Mouse (Mus musculus): ENCODE results near the gene Commd7. TPM values are rescaled to one million over a fixed set of nuclear protein-coding genes. Genes with fewer than 3 reads are reported as not detected.
"Not testable (repeated sequence)": the region's sequence is repeated elsewhere in the genome, so short reads cannot be mapped to it uniquely, and the experiment has no call there.

Commd7 gene
- total RNA-seq (2021): 10 to 100 TPM; 28.5 to 40.5 TPM
- long read RNA-seq, experiment 1, transcript Commd7-201 (9 exons, 3,210 nt): major isoform, 13 of 16 reads
- long read RNA-seq, experiment 1, partial matches to known transcripts: 0 of 16 reads
- long read RNA-seq, experiment 1, other reads (novel, unspliced or antisense): 2 of 16 reads
- long read RNA-seq, experiment 2, transcript Commd7-201 (9 exons, 3,210 nt): major isoform, 83 of 105 reads
- long read RNA-seq, experiment 2, transcript Commd7-202 (10 exons, 1,343 nt): minor isoform, 5 of 105 reads
- long read RNA-seq, experiment 2, partial matches to known transcripts: 7 of 105 reads
- long read RNA-seq, experiment 2, other reads (novel, unspliced or antisense): 10 of 105 reads

DNA sequence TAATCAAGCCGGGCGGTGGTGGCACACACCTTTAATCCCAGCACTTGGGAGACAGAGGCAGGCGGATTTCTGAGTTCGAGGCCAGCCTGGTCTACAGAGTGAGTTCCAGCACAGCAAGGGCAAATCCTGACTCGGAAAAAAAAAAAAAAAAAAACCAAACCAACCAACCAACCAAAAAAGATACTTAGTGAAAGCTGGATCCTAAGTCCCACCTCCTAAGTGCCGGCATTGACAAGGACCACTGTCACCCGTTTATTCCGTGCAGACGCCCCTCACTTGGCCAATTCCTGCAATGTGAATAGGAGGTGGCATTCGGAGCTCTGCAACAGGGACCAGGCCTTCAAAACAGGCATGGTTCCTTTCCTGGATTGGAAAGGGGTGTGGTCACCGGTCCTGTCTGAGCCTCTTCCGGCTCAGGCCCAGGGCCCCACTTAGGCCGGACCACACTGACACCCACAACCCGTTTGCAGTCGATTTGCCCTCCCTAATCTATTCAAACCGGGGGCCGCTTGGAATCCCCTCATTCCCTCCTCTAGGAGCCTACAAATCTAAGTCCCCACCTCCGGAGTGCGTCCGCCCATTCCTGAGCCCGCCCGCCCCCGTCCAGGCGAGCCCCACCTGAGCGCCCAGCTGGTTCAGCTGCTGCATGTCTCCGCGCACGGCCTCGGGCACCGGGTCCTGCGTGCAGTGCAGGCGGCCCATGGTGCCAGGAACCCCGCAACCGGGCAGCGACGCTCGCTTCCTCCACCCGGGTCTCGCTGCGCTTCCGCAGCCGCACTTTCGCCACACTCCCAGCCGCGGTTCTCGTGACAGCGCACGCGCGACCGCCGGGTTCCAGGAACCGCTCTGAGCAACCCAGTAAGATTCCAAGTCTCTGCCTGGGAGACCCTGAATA is at the start of gene Commd7:
Gene Commd7 (minus strand): TSS at position 806 of the 895 bp plus-strand sequence.
- peak; percentile 90 to 97 for DNase-seq (ENCODE audit: low spot score in 2 of 2)

DNA sequence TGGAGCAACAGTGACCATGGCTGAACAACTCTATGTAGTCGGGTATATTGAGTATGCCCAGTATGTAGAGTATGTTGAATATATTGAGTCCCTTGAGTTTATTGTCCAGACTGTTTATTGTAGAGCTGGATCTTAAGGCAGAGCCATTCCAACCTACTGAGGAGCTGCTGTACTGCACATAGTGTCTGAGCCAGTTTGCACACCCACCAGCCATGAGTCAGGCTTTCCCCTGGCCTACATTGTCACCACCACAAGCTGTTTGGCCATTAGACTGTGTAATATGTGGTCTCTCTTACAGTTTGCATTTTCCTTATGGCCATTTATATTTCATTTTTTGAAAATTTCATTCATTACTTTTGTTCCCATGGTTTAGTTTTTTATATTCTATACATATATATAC is 47.4 kb upstream of the Commd7 start:
- DNase-seq (ENCODE audit: low spot score in 2 of 2): no peak

DNA sequence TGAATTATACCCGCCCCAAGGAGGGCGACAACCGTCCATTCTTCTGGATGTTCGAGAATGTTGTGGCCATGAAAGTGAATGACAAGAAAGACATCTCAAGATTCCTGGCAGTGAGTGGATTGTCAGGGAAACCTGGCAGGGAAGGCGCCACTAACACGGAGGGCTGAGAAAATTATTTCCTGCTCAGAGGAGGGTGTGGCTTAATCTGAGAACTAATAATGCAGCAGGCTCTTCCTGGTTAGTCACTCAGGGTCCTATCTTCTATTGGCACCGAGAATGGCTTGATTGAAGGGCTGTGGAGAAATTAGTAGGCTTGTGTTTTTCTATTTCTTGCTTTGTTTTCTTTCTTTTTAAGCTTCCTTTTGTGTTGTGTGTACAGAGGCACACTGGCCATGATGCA is 45.0 kb upstream of the Commd7 start:
- DNase-seq (ENCODE audit: low spot score in 2 of 2): no peak

DNA sequence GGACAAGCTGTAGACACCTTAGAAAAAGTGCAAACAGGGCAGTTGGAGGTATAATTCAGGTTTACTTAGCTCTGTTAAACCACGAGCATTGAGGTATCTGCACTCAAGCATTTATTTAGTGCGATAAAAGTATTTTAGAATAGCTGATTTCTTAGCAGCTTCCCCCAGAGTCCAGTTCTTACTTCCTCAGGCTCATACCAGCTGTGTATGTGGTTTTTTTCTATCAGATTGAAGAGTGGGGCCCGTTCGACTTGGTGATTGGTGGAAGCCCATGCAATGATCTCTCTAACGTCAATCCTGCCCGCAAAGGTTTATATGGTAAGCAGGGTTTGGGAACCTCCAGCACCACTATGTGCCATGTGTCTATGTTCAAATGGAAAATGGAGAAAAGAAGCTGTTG is 44.4 kb upstream of the Commd7 start:
- no peak for DNase-seq (ENCODE audit: low spot score in 2 of 2)

DNA sequence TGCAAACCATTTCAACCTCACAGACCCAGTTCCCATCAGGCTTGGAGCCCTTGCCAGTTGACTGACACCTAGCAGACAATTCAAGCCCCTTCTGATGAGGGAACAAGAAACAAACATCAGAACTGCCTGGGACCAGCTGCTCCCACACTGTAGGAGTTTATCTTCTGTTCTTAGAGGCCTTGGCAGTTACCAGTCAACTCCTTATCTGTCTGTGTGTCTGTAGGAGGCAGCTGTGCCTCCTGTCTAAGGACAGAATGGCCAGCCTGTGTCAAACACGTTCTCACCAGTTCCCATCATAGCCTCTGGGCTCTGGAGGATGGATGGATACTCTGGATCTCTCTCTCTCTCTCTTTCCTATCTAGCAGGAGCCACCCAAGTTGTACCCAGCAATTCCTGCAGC is 42.8 kb upstream of the Commd7 start:
- DNase-seq (ENCODE audit: low spot score in 2 of 2): not testable (repeated sequence)

DNA sequence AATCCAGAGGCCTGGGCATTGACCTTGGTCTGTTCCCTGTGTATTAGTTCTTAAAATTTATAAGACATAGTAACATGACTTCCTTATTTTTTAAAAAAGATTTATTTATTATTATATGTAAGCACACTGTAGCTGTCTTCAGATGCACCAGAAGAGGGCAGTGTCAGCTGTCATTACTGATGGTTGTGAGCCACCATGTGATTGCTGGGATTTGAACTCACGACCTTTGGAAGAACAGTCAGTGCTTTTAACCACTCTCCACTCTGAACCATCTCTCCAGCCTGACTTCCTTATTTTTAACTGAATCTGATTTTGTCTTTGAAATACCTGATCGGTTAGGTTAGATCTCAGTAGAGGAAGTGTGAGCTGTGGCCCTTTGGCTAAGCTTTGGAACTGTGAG is 40.0 kb upstream of the Commd7 start:
- DNase-seq (ENCODE audit: low spot score in 2 of 2): no peak

DNA sequence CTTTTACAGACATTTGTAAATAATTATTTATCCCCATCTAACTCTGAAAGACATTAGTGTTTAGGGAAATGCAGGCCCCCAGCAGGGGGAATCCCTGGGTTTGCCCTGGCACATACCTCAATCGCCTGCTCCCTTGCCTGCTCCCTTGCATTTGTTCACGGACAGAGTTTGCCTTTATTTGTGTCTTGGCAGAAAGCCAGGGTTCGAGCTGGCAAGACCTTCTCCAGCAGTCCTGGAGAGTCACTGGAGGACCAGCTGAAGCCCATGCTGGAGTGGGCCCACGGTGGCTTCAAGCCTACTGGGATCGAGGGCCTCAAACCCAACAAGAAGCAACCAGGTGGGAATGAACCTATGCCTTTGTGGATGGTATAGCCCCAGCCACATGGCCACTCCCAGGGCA is 37.5 kb upstream of the Commd7 start:
- DNase-seq (ENCODE audit: low spot score in 2 of 2): peak in 1 of 2 experiments; percentile 9

DNA sequence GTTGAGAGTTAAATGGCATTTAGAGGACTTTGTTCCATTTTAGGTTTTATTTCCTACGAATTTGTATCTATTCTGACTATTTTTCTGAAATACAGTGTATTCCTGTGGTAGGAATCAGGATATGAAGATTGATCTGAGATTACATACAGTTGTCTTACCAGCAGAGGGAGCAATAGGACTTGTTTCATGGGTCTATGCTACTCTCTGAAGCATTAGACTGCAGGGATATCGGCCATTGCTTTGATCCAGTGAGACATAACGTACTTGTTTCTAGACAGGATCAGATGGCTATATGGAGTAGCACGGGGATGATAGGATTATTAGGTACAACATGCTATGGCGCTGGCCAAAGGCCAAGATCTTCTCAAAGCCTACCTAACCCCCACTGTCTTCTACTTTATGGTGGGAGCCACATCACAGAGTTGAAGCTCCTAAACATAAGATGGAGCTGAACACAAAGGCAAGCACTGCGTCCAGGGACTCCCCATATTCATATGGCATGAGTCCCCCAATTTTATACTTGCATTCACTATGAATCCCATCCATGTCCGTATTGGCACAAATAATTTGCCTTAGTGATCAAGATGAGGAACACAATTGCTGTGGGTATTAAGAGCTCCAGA is 36.3 kb upstream of the Commd7 start:
- peak in 1 of 2 experiments; percentile 2 for DNase-seq (ENCODE audit: low spot score in 2 of 2)

DNA sequence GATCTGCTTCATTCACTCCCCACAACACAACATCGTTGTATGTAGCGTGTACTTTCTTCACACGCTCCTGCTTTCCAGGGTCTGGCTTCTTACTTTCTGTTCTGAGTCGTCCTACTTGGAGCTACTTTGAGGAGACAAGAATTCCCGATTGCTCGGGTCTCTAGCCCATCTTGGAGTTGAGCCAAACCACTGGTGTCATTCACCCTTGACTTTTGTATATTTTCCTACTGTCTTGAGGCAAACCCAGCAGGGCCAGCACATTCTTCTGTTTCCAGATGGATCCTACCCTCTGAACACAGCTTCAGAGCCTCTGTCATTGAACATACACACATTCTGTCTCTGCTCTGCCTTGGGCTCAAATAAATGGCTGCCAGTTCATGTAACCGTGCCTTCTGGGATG is 32.8 kb upstream of the Commd7 start:
- no peak for DNase-seq (ENCODE audit: low spot score in 2 of 2)

DNA sequence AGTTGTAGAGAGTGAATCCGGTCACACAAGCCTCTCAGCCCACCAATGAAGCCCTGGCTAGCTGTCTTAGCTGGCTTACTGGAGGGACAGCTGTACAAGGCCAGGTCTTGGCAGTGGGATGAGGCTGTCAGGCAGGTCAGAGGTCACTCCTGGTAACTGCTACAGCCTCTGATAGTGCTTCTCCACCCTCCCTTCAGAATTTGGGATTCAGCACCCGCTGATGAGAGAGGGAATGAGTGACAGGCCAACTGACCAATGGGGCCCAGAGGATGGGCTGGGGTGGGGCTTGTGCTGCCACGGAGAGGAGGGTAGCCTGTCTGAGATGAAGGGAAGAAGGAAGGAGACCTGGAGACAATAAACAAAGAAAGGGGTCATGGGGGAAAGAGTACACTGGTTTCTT is 28.0 kb upstream of the Commd7 start:
- DNase-seq (ENCODE audit: low spot score in 2 of 2): no peak

DNA sequence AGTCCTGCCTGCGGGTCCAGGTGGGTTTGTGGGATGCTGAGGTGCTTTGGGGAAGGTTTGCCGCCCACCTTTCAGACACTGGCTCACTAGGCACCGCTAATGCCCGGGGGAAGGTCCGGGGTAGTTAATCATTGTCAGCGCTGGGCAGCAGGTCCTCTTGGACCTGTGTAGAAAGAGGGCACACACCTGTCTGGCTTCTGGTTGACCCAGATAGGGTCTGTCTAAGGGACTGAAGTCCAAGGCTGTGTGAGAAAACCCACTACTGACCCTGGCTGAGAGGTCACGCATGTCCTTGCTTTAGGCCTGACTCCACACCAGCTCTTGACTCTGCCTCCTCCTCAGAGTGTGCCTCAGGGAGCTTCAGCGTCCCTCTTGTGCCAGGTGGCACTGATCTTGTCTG is 25.1 kb upstream of the Commd7 start:
- not testable (repeated sequence) for DNase-seq (ENCODE audit: low spot score in 2 of 2)

DNA sequence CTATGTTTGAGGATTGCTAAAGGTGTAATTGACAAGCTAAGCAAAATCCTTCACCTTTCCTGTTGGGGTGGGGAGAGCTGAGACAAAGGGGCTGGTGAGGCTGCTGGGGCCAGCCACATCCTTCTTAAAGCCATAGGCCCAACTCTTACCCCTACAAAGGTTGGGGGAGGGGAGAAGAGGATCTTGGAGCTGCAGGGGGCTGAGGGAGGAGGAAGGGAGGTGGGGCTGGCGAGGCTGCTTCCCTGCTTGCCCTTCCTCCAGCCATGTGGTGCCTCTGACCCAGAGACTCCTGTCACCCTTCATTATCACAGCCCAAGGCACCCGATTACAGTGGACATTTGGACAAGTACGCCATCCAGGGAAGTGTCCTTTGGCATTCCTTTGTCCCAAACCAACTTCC is 19.1 kb upstream of the Commd7 start:
- no peak for DNase-seq (ENCODE audit: low spot score in 2 of 2)

DNA sequence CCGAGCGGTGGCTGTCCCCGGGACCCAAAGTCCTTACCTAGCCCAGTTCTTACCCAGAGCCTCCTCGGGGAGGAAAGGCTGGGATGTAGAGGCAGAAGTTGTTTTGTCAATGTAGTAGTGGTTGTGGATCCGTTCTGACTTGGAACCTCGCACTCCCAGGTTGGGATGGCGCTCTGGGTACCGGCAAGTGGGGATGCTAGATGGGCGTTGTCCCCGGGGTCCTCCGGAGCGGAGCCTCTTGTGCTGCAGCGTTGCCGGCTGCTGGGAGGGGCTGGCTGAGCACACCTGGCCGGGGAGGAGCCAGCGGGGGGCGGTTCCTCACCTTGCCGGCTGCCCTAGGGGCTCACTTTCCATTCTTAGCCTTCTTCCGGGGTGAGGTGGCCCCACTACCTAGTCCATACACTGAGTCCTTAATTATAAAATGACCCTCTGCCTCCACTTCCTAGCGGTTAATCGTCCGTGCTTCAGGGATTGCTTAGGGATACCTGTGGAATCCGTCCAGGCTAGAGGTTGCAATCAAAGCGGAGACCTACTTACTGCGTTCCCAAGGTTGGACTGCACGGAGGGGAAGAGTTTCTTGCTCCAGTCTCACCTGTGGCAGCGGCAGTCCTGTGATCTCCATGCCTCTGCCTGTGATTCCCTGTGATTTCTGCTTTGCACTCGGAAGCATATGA is 17.6 kb upstream of the Commd7 start:
- DNase-seq (ENCODE audit: low spot score in 2 of 2): no peak

DNA sequence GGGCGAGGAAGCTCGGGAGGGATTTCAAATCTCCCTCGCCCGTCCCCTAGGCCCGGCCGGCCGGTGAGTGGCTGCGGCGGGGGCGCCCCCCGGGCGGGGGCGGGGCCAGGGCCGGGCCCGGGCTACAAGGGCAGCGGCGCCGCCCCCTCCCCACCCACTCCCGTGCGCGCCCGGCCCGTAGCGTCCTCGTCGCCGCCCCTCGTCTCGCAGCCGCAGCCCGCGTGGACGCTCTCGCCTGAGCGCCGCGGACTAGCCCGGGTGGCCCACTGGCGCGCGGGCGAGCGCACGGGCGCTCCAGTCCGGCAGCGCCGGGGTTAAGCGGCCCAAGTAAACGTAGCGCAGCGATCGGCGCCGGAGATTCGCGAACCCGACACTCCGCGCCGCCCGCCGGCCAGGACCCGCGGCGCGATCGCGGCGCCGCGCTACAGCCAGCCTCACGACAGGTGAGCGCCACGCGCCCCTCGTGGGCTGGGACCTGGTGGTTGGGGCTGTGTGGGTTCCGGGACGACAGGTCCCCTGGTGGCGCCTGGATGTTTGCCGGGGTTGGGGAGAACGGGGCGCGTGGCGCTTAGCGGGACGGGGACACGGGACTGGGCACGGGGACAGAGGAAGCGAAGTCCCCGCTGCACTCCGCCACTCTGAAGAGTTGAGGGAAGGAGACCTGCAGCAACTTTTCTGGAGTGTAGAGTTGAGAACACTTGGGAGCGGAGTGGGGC is 16.9 kb upstream of the Commd7 start, which contains the start of gene Dnmt3b:
Gene Dnmt3b (plus strand): TSS at position 153 of the 716 bp plus-strand sequence.
- peak; percentile 57 to 64 for DNase-seq (ENCODE audit: low spot score in 2 of 2)

DNA sequence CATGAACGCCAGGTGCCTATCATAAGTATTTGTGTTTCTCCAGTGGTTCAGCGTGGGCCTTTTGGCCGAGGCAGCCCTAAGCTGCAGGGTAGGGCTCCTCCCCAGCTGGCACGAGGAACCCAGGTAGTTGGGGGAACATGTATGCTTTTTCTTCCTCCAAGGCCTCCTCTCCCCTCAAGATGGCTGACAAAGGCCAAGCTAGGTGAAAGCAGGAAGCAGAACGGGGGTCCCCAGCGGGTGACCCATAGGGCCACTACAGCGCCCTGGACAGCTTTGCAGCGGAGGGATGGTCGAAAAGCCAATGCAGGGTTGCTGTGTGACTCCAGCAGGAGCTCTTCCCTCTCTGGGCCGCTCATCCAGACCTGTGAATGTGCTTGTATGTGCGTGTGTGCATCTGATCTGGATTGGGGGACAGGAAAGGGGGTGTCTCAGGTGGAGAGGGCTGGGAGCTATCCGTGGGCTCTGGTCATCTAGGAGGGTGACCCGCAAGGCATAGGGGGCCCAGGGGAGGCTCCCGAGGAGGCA is 16.3 kb upstream of the Commd7 start:
- DNase-seq (ENCODE audit: low spot score in 2 of 2): no peak

DNA sequence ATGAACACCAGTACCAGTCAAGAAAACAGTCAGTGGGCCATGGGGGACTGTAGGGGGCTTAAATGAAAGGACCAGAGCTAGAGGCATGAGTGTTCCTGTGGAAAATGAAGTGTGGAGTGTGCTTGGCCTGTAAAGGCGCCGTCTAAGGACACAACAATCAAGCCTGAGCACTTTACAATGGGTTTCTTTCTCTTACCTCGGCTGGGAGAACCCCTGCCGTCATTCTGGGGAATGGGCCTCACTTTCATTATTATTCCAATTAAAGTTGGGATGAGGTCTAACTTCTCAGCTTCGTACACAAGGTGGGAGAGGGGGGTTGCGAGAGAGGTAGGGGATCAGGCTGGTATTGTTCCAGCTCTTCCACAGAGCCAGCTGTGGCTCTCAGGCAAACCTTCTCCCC is 10.4 kb upstream of the Commd7 start:
- DNase-seq (ENCODE audit: low spot score in 2 of 2): no peak

DNA sequence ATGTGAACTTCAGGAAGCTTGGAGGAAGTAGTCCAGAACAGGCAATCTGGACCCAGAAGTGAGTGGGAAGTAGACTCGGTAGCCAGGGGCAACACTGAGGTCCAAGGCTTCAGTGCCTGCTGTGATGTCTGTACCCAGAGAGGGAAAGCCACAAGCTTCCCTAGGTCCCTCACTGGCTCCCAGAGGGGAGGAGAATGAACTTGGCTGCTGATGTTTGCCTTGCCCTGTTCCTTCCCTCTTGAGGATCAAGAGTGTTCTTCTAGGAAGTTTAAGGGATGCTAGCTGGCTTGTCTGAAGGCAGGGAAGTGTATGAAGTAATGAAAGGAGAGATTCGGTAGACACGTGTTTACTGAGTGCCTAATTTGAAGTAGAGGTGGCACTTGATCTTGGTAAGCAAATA is 9.9 kb upstream of the Commd7 start:
- DNase-seq (ENCODE audit: low spot score in 2 of 2): no peak

DNA sequence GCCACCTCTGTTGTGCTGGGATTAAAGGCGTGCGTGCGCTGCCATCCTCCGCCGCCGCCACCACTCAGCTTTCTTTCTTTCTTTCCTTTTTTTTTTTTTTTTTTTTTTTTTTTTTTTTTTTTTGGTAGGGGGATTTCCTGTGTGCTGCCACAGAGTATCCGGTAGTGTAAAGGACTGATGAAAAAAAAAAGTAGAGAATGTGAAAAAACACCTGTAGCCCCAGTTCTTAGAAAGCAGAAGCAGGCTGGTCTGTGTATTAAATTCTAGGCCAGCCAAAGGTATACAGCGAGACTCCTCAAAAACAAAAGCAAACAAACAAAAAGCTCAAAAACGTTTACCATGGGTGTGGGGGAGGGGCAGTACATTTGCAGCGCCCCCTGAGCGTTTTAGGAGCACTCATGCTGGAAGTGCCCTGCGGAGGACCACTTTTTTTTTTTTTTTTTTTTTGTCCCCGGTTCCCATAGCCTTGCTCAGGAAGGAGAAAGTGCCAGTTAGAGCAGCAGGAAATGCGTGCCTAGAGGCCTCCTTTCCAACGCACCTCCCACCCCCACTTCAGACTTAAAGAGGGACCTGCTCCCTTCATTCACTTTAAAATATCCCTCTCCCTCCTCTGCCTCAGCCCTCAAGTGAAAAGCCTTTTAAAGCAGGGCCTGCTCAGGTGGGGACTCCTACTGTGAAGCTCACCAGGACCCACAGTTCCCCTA is 6.5 kb upstream of the Commd7 start:
- DNase-seq (ENCODE audit: low spot score in 2 of 2): no peak

DNA sequence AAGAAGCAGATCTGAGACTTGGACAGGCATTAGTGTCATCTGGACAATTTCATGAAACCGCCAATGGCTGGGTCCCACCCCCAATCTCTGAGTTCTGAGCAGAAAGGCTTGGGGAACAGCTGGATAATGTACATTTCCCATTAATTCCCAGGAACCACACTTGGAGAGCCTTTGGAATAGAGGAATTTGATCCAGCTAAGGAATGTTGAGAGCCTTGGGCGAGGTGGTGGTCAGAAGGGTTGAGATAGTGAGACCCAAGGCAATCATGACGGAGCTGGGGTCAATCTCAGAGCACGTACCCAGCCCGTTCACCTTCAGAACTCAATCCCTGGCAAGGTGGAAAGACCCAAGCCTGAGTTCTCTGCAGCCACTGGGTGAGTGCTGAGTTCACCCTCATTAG is 678 bp upstream of the Commd7 start:
- DNase-seq (ENCODE audit: low spot score in 2 of 2): no peak

DNA sequence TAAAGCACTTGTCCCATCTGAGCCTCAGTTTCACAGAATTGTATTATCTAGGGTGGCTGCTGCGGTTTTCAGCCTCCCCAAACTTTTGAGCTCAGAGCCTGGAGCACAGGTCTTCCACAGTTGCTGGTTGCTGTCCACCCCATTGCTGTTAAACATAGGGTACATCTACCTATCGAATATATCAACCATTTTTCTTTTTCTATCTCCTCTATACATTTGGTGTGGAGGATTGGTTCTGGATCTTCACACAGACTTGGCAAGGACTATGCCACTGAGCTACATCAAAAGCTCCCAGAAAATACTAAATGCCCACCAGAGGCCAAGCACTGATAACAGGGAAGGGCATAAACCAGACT is 268 bp upstream of the Commd7 start:
- no peak for DNase-seq (ENCODE audit: low spot score in 2 of 2)

Measured in adrenal gland, adult 18-20 months (tissue).